In genomic region chr8:13550718-13551573, GRCm38 (mm10) we compare ENCODE assay signal across 8 mouse cellular contexts. TPM values are rescaled to one million over a fixed set of nuclear protein-coding genes. Genes with fewer than 3 reads are reported as not detected.
DNase-seq lines count a peak whose midpoint lies in the region; ATAC-seq and TF ChIP-seq lines count a peak whose summit lies in the region.

No protein-coding gene starts in this region.

- H3K27me3 ChIP-seq in ES-Bruce4 (ENCODE audit: control insufficient read depth, insufficient read depth, low read length, poor library complexity, severe bottlenecking), result no peaks in the 10 kb centered on the region
- no peaks in the 10 kb centered on the region for H3K27me3 ChIP-seq in forebrain, postnatal 0 days (ENCODE audit: insufficient read depth, low read length)

- peak; percentile 85 for DNase-seq in cerebellum, adult 11 months
- peak; percentile 92 for DNase-seq in forebrain, postnatal 0 days
- peak; percentile 95 for DNase-seq in heart, postnatal 4 days
- DNase-seq in layer of hippocampus, adult 2 months (ENCODE audit: low spot score in 2 of 2), result peak; percentile 92 to 94
- peak; percentile 82 for DNase-seq in lung, adult 2 months
- DNase-seq in thymus, adult 18-20 months, result peak; percentile 72 to 77

- H3K4me3 ChIP-seq in ES-Bruce4 (ENCODE audit: low read depth, low read length), result no peak overlapping the region
- no peak overlapping the region for H3K4me3 ChIP-seq in forebrain, postnatal 0 days (ENCODE audit: low read depth, low read length)
- no peak overlapping the region for H3K4me3 ChIP-seq in layer of hippocampus, adult 2 months
- H3K4me3 ChIP-seq in lung, adult 2 months (replicated peaks; ENCODE audit: extremely low read depth, low read depth, low read length), result no peak overlapping the region
- no peak overlapping the region for H3K4me3 ChIP-seq in olfactory bulb, adult 2 months (ENCODE audit: insufficient read depth, low read depth, low read length)

- H3K4me2 ChIP-seq in forebrain, postnatal 0 days (ENCODE audit: low read depth), result no peak overlapping the region

- no peaks in the 10 kb centered on the region for H3K36me3 ChIP-seq in ES-Bruce4 (ENCODE audit: control insufficient read depth, insufficient read depth, low read length, poor library complexity, severe bottlenecking)
- no peaks in the 10 kb centered on the region for H3K36me3 ChIP-seq in forebrain, postnatal 0 days (ENCODE audit: insufficient read depth)

- no peak overlapping the region for H3K27ac ChIP-seq in ES-Bruce4 (ENCODE audit: insufficient read depth, low read length)
- no peak overlapping the region; the same call in 1 of the 2 replicates for H3K27ac ChIP-seq in forebrain, postnatal 0 days (ENCODE audit: low read depth, low read length)
- H3K27ac ChIP-seq in layer of hippocampus, adult 2 months, result peak overlapping the region; percentile 12; the same call in 1 of the 2 replicates
- no peak overlapping the region for H3K27ac ChIP-seq in olfactory bulb, adult 2 months (ENCODE audit: insufficient read depth, low read depth, low read length)

- TF ChIP-seq CTCF in ES-Bruce4 (IDR thresholded peaks at IDR 0.05; ENCODE audit: low read depth, low read length), result peak; percentile 91
- peak; percentile 93 for TF ChIP-seq CTCF in forebrain, postnatal 0 days (IDR thresholded peaks at IDR 0.05; ENCODE audit: low read depth)
- TF ChIP-seq CTCF in layer of hippocampus, adult 2 months (conservative IDR thresholded peaks at IDR 0.05), result peak; percentile 93
- peak; percentile 95 for TF ChIP-seq CTCF in lung, adult 2 months (IDR thresholded peaks at IDR 0.05; ENCODE audit: insufficient read depth, low read length)
- peak; percentile 72 for TF ChIP-seq CTCF in olfactory bulb, adult 2 months (IDR thresholded peaks at IDR 0.05; ENCODE audit: insufficient read depth, low read depth, low read length)

- no peak overlapping the region for H3K9ac ChIP-seq in ES-Bruce4 (ENCODE audit: low read depth, poor library complexity, severe bottlenecking)
- H3K9ac ChIP-seq in forebrain, postnatal 0 days, result no peak overlapping the region

- H3K4me1 ChIP-seq in ES-Bruce4 (ENCODE audit: control insufficient read depth, insufficient read depth, low read length), result peaks cover 8% of the 10 kb centered on the region
- H3K4me1 ChIP-seq in forebrain, postnatal 0 days (ENCODE audit: insufficient read depth), result no peaks in the 10 kb centered on the region
- peaks cover 8% of the 10 kb centered on the region for H3K4me1 ChIP-seq in lung, adult 2 months (ENCODE audit: control insufficient read depth, insufficient read depth, low read length)
- peaks cover 21% of the 10 kb centered on the region for H3K4me1 ChIP-seq in olfactory bulb, adult 2 months (ENCODE audit: control insufficient read depth, insufficient read depth, low read length)

- no peak for TF ChIP-seq POLR2A in ES-Bruce4 (IDR thresholded peaks at IDR 0.05; ENCODE audit: insufficient read depth, low read length)
- TF ChIP-seq POLR2A in lung, adult 2 months (IDR thresholded peaks at IDR 0.05; ENCODE audit: borderline replicate concordance, extremely low read depth, low read depth, low read length), result no peak
- TF ChIP-seq POLR2A in olfactory bulb, adult 2 months (IDR thresholded peaks at IDR 0.05; ENCODE audit: insufficient read depth, low read depth, low read length), result no peak

- TF ChIP-seq EP300 in ES-Bruce4 (IDR thresholded peaks at IDR 0.05; ENCODE audit: insufficient read depth, low read depth, low read length), result no peak

- no peaks in the 10 kb centered on the region for H3K9me3 ChIP-seq in ES-Bruce4 (replicated peaks; ENCODE audit: control insufficient read depth, insufficient read depth, low read length, poor library complexity, severe bottlenecking)
- H3K9me3 ChIP-seq in forebrain, postnatal 0 days (ENCODE audit: low read length), result 0 out of 2 replicates have a peak, but pooled peaks cover under 1% of the 10 kb centered on the region

- ATAC-seq in forebrain, postnatal 0 days, result peak; percentile 94

- 57% methylated on average over 9 of the region's 9 CpGs for WGBS in forebrain, postnatal 0 days
- WGBS in lung, adult 2 months, result 48% methylated on average over 9 of the region's 9 CpGs
- WGBS in olfactory bulb, adult 2 months, result 49% methylated on average over 9 of the region's 9 CpGs

RNA-seq across cellular contexts. Expression of gene 1700029H14Rik, which starts 11.3 kb away (rescaled TPM):
- polyA plus RNA-seq in ES-Bruce4 (2011; ENCODE audit: insufficient read depth, insufficient read length, low read depth, missing spikeins), result not detected in 2 replicates
- total RNA-seq in forebrain, postnatal 0 days (2014; rRNA removed), result 0.14 and 0.31 TPM in 2 replicates
- polyA plus RNA-seq in forebrain, postnatal 0 days (2015; fragmentation: Nextera tagmentation; extraction: Ambion mirVana), result not detected in 2 replicates
- total RNA-seq in heart, postnatal 4 days (2021), result not detected
- not detected for total RNA-seq in layer of hippocampus, adult 2 months (2021)
- 0.11 and 0.69 TPM in 2 replicates for polyA plus RNA-seq in lung, adult 2 months (2012; rRNA removed)
- not detected in 2 replicates for polyA plus RNA-seq in olfactory bulb, adult 2 months (2012; ENCODE audit: insufficient read depth, insufficient read length, low replicate concordance, missing spikeins)

RNA-seq across cellular contexts. Expression of gene Gas6, which starts 56.7 kb away (rescaled TPM):
- polyA plus RNA-seq in ES-Bruce4 (2011; ENCODE audit: insufficient read depth, insufficient read length, low read depth, missing spikeins), result 14.9 and 17.2 TPM in 2 replicates
- 64.2 and 65.7 TPM in 2 replicates for total RNA-seq in forebrain, postnatal 0 days (2014; rRNA removed)
- polyA plus RNA-seq in forebrain, postnatal 0 days (2015; fragmentation: Nextera tagmentation; extraction: Ambion mirVana), result 48.7 and 57.0 TPM in 2 replicates
- 100 to 1,000 TPM; 148 to 153 TPM for total RNA-seq in heart, postnatal 4 days (2021)
- total RNA-seq in layer of hippocampus, adult 2 months (2021), result 10 to 100 TPM; 81.2 to 85.1 TPM
- 245 and 264 TPM in 2 replicates for polyA plus RNA-seq in lung, adult 2 months (2012; rRNA removed)
- not detected in 2 replicates for polyA plus RNA-seq in olfactory bulb, adult 2 months (2012; ENCODE audit: insufficient read depth, insufficient read length, low replicate concordance, missing spikeins)
